Mouse (Mus musculus): ENCODE measurements around the gene Adamtsl2.

Gene Adamtsl2

DNA sequence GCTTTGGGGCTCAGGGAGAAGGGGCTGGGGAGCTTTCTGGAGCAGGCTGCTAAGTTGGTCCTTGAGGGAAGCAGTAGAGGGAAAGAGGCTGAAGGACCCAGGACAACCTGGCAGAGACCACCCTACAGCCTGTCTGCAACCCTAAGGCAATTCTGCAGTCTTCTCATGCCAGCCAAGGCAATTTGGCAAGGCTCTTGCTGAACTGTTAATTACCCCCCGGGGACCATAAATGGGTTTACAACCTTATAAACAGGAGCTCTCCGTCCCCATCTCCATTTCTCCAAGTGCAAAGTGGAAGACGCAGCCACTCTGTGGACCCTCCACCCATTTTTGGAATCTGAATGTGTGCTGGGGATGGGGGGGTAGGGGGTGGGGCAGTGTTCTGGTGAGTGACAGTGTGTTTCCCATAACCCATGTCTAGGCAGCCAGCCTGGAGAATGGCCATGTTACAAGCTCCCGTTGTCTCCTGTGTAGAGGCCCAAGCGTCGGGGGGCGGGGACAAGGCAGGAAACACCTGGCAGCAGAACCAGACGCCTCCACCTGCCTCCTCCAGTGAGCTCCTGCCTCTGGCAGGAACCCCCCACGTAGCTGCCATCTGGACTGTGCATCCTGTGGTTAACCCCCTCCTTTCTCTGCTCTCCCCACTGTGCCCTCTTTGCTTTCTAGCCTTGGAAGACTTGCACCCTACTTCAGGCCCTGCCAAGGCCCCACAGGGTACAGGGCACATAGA is 42.6 kb downstream of the Adamtsl2 start:
- peak; percentile 33 for DNase-seq

DNA sequence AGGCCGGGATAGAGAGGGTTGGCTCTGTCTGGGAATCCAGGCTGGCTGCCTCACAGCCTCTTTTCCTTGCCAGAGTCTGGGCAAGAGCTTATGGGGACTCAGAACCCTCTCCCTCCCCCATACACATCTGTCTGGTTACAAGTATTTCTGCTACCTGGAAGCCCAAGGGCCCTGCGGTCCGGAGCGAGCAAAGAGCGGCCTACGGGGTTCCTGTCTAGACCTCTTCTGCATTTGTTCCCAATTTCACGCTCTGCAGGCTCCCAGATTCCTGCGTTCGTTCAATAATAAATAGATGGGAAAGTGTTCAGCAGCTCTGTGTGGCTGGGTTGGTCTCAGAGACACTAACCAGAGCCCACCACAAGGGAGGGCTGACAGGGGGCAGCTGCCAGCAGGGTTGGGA is 43.4 kb downstream of the Adamtsl2 start:
- DNase-seq, result no peak

DNA sequence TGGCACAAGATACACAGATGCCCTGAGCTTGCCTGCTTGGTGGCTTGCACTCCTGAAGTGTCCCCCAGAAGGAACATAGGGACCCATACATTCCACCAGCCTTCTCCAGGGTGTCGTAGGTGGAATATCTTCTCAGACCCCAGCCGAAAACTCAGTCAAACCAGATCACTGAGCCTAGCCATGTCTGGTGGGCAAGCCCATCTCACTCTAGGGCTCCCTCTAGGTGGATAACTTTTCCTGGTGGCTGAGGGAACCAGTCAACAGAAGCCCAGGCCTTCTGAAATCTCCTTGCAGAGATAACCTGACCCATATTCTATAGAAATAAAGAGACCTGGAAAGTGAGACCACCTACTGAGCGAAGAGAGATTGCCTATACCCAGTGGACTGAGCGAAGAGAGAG is 43.9 kb downstream of the Adamtsl2 start:
- DNase-seq, result no peak

DNA sequence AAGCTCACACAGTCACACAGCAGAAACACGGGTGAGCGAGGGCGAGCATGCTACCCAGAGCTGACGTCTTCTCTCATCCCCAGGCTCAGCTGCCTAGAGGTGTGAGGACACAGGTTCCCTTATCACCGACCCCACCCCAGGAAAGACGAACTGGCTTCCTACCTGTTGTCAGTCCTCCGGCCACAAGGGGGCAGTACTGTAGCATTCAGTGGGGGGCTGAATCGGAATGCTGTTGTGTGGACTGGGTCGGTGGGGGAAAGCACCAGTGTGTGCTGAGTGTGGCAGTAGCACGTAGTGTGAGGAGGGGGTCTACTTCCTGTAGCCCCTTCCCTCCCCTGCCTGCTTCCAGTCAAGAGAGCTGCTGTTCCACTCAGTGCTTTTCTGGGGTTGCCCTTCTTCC is 46.8 kb downstream of the Adamtsl2 start:
- DNase-seq, result no peak

DNA sequence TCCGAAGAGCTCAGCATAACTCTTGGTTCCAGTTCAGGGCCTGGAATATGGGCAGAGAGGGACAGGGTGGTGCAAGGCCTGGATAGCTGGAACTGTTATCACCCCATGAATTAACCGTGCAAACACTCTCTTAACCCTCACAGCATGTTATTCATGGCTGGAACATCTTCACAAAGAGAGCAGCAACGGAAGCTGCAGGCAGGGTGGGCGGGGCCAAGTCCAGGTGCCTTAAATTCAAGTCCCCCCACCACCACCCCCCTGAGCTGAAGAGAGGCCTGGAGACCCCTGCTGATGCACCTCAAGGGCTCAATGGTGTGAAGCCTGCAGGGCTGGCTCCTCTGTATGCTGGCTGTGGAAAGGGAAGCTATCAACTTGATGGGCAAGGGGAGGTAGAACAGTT is 47.3 kb downstream of the Adamtsl2 start:
- DNase-seq, result no peak

DNA sequence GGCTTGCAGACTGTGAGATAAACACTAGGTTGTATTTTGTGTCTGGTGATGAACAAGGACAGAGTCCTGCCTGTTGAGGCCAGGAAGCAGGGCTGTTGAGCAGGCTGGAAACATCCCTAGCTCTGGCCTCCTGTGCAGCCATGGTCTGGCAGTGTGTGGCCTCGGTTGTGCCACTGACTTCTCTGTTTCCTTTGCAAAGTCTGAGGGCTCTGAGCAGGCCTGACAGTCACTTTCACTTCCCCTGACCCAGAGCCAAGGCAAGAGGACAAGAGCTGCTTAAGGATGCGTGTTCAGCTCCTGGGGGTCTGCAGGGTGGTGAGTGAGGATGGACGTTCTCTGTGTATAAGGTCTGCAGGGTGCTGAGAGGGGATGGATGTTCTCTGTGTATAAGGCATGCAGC is 49.8 kb downstream of the Adamtsl2 start:
- no peak for DNase-seq

DNA sequence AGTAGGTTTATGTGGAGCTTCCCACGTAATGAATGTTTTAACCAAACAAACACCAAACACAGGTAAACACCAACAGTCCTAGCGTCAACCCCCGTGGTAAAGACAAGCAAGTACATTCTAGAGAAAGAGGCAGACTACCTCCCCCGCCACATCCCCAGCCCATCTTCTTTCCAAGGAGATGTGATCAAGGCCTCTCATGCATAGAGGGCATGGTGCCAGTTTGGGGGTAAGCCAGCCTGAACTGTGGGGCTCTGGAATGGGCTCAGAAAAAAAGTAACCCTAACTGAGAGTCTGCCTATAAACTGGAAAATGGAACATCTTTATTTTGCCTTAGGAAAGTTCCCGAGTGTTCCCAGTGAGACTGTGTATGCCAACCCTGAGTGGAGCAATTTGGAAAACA is 56.8 kb downstream of the Adamtsl2 start:
- no peak for DNase-seq

GRCm38 (mm10) chr2:27136336-27136735 is 57.2 kb downstream of the Adamtsl2 start:
- no peak for DNase-seq

DNA sequence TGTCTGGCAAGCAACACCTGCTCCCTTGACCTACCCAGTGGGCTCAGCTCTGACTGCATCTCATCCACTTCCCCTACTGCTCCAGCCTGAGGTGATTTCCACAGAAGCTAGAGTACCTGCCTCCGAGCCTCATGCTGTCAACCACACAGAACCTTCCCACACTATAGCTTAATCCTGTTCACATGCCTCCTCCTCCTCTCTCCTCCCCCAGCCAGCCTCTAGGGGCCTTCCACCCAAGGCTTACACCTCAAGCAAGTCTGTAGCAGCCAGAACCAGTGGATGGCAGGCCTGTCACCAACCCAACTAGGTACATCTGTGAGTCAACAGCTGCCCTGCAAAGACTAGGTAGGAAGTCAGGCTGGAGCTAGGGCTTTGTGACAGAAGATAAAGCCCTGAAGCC is 57.6 kb downstream of the Adamtsl2 start:
- no peak for DNase-seq

DNA sequence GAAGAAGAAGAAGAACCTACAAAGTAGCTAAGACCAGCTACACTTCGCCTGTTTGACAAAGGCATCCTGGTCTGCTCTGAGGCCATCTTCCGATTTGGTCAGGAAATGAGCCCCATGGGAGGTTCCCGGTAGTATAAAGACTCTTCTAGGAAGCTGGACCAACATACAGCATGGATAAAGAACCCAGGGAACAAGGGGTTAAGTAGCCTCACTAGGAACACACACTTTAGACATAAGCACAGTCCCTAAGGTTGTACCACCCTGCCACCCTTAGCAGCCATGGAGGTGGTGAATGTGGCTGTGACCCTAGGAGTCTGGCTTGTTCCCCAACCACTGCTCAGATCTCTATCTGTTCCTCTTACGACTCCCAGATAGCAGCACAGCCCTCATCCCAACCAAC is 59.2 kb downstream of the Adamtsl2 start:
- DNase-seq, result no peak

- peak; percentile 53 for DNase-seq
Measured at GRCm38 (mm10) chr2:27141950-27142693, 62.9 kb downstream of the Adamtsl2 start, which contains the start of gene Fam163b. Fam163b (minus strand) TSS chr2:27142491.

- DNase-seq, result no peak
Measured at GRCm38 (mm10) chr2:27144957-27145356, 65.8 kb downstream of the Adamtsl2 start.

- no peak for DNase-seq
Measured at GRCm38 (mm10) chr2:27146840-27147239, 67.7 kb downstream of the Adamtsl2 start.

- no peak for DNase-seq
Measured at GRCm38 (mm10) chr2:27149457-27149856, 70.3 kb downstream of the Adamtsl2 start.

DNA sequence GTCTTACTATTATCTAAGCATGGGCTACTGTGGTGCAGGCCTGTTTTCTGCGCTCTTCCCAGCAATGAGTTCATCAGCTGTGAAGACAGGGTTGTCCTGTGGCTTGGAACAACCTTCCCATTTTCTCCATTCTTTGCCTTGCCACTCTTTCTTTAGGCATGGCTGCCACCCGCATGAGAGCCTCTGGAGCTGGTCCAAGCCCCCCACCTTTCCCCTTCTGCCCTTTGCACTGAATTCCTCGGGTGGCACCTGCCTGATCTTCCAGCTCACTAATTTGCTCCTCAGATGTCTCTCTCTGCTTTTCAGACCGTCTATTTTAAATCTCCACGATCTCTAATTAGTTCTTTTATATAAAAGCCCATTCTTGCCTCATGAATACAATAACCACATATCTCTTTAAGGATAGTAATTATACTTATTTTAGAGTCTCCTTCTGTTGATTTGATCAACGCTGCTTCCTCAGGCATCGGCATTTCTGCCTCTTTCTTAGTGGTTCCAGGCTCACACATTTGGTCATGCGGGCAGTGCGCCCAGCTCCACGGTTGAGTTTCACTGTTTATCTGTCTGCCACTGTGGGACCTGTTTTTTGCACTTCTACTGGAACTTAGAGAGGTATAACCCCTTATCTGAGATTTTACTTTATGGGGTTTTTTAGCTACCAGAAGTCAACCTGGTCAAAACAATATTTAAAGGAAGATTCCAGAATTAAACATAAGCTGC is 75.4 kb downstream of the Adamtsl2 start:
- DNase-seq, result no peak

GRCm38 (mm10) chr2:27156596-27156995 is 77.4 kb downstream of the Adamtsl2 start:
- DNase-seq, result no peak

All from layer of hippocampus, adult 9-11 months (tissue).